Mouse (Mus musculus) CD4-positive, CD25-positive, alpha-beta regulatory T cell, adult 2 months (primary cell): ENCODE measurements around the gene Robo1.

Source experiments
- DNase-seq: peaks from one replicate; pipeline ENCODE4 v3.0.0-alpha.2; 2012; ENCODE audit warnings: low read depth, low spot score

Gene Robo1

DNA sequence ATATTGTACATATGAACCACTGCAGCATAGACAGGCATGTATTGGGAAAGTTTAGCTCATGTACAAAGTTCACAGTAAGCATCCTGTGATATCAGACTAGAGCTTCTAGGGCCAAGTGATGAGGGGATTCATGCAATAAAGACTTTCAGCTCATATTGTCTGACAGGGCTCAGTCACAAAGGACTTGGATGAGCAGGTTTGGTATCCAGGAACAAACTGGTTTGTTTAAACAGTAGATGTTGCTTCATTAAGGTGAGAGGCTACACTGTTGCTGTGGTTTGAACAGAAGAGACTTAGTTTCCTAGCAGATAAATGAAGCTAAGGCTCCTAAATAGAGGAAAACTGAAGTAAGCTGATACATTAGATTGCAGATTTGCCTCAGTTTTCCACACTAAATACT lies 626.8 kb downstream of the Robo1 start:
- no peak for DNase-seq

DNA sequence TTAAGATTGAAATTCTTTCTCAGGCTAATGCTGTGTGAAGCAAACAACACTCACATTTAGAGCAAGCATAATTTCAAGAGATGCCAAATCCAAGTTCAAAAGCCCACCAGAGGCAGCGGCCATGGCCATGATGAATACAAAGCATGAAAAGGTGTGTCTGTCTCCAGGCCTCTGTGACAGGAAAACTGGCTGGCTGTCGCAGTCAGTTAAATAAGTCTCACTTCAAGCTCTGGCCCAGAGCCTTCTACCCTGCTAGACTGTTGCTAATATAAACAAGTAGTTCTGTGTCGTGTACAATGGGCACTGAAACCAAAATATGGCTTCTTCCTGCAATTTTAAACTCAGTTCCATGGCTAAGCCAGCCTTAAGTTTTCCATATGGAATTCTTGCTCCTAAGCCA lies 629.1 kb downstream of the Robo1 start:
- DNase-seq, result no peak

GRCm38 (mm10) chr16:72939862-72940261 lies 631.8 kb downstream of the Robo1 start:
- no peak for DNase-seq

GRCm38 (mm10) chr16:72940786-72941185 lies 632.7 kb downstream of the Robo1 start:
- no peak for DNase-seq

GRCm38 (mm10) chr16:72944403-72944802 lies 636.3 kb downstream of the Robo1 start:
- no peak for DNase-seq

DNA sequence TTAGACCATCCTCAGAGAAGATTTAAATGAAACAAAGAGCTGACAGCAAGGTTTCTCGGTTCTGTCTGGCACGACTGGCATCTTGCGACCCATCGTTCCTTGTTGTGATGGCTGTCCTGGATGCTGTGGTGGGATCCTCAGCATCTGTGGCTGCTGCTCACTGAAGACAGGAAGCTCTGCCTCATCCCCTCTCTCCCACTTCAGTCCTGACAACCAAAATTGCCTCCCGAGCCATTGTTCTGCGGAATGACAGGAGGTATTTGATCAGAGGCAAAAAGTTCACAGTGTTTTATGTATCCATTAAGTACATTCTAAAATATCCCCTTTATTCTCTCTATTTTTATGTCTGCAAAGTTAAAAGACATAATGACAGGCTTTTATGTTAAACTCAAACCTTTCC lies 643.9 kb downstream of the Robo1 start:
- DNase-seq, result no peak

DNA sequence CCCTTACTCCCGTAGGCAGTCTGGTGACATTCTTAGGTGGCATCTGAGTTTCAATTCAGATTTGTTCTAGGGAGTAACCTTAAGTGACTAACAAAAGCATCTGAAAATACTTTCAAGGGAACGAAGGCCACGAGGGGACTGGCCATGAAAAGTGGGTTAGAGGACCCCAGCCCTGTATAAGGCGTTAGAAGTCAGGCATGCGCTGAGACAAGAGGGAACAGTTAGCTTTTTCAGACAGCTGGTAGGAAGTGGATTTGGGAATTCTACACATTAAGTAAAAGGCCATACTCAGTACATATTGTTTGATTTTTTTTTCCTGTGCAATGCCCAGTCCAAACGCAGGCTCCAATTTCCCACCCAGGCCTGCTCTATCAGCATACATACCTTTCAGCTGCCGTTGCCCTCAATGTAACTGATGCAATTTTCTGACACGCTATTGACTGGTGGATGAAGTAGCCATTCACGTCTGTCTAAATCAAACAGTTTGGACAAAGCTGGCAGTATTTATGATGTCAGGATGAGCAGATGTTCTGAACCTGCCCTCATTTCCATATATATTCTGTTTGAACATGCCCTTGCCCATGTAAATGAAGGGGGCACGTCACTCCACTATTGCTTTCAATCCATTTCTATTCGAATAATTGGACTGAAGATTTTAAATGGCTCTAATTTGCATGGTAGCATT lies 651.1 kb downstream of the Robo1 start:
- no peak for DNase-seq

GRCm38 (mm10) chr16:72959823-72960222 lies 651.7 kb downstream of the Robo1 start:
- no peak for DNase-seq

DNA sequence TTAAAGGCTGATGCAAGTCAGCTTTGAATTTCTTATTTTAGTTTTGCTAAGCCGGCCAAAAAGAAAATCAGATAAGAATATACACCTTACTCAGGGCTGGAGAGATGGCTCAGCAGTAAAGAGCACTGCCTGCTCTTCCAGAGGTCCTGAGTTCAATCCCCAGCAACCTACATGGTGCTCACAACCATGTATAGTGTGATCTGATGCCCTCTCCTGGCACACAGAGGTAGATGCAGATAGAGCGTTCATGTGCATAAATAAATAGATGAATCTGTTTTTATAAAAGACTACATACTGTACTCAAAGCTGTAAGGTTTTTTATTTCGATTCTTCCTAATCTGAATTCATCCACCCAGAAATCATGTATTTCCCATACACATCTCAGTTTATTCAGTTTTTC lies 655.7 kb downstream of the Robo1 start:
- DNase-seq, result no peak

DNA sequence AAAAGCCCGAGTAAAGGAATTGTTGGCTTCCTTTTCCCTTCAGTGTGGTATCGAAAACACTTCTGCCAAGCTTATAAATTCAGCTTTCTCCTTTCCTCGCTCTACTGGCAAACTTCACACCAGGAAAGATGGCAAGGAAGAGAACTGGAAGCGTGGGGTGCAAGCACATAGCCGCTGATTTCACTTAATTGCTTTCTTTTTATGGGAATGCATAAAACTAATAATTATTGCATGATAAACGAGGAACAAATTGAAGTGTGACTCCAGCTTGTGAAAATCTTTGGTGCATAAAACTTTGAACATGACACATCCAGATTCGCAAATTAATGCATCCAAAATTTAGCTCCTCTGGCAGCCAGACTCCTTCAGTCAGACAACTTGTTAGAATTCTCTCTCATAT lies 659.4 kb downstream of the Robo1 start:
- no peak for DNase-seq

- no peak for DNase-seq
These were observed 661.9 kb downstream of the Robo1 start for GRCm38 (mm10) chr16:72969990-72970389.

DNA sequence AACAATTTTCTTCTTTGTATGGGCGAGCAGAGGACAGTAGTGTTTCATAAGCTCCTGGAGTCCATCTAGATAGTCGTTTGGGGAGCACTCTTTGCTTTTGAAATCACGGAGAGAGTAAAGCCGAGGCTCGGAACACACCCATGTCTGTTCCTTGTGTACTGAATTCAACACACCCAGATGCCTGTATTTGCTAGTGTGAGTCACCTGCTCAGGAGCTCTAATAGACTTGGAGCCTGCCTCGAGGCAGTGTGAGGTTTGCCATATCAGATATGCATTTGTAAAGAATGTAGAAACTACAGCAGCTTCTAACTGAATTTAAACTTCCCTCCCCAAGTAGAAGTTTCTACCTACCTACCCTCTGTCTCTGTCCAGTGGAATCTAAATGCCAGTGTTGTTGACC lies 665.6 kb downstream of the Robo1 start:
- no peak for DNase-seq

- DNase-seq, result no peak
These were observed 666.6 kb downstream of the Robo1 start for GRCm38 (mm10) chr16:72974681-72975080.

DNA sequence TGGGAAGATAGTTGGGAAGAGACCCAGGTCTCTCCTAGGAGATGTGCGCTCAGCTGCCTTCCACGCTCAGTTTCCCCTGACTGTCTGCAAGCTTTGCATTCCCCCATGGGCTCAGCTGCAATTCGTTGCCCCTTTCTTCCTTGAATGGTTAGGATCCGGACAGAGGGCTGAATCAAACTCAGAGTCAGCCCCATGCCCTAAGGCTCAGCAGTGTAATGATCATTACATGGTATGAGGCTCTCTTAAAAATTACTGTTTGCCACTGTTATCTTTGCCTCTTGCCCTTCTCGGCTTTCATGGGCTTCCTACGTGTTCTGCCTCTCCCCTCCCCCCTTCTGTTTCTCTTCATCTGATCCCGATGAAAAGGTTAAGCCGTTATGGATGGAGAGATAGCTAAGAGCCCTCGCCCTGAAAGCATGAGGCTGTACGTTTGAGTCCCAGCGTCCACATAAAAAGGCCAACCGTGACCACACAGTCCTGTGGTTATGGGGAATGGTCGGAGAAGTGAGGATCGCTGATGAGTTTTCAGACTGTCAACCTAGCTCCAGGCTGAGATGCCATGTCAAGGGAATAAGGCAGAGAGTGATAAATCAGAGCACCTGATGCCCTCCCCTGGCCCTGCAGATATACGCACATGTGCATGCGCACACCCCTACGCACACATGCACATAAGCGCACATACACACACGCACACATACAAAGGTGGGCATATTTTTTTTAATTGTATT lies 668.9 kb downstream of the Robo1 start:
- DNase-seq, result no peak

DNA sequence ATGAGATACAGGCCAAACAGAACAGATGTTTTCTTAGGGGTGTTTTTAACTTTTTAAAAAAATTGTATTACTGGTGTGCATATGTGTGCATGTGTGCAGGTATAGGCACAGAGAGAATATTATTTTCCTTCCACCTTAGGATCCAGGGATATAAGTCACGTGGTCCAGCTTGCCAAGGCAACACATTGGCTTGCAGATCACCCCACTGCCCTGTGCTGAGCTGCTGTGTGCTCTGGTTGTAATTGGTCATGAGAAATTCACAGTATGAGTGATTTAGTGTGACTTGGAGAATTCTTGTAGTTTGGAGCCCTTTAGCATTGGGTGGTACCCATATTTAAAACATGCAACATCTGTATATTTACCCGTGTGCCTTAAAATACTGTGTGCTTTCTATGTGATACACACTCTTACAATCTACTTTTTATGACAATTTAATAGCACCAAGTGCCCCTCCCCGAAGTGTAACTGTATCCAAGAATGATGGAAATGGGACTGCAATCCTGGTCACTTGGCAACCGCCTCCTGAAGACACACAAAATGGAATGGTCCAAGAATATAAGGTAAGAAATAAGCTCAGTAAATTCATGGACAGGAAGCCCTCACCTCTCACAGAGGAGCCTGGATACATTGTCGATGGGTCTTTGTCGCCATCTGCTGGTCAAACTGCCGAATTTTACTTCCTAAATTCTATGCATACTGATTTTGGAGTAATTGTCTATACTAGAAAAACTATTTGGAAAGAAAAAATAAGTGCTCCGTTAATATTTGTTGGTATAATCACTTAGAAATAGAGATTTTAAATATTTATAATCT lies 671.5 kb downstream of the Robo1 start:
- DNase-seq, result peak; percentile 52

GRCm38 (mm10) chr16:72990376-72991167 lies 682.5 kb downstream of the Robo1 start:
- DNase-seq, result no peak

- no peak for DNase-seq
These were observed 685.1 kb downstream of the Robo1 start for GRCm38 (mm10) chr16:72993189-72993588.

- DNase-seq, result no peak
These were observed 685.5 kb downstream of the Robo1 start for GRCm38 (mm10) chr16:72993594-72993993.

GRCm38 (mm10) chr16:72995251-72995954 lies 687.3 kb downstream of the Robo1 start:
- DNase-seq, result no peak

DNA sequence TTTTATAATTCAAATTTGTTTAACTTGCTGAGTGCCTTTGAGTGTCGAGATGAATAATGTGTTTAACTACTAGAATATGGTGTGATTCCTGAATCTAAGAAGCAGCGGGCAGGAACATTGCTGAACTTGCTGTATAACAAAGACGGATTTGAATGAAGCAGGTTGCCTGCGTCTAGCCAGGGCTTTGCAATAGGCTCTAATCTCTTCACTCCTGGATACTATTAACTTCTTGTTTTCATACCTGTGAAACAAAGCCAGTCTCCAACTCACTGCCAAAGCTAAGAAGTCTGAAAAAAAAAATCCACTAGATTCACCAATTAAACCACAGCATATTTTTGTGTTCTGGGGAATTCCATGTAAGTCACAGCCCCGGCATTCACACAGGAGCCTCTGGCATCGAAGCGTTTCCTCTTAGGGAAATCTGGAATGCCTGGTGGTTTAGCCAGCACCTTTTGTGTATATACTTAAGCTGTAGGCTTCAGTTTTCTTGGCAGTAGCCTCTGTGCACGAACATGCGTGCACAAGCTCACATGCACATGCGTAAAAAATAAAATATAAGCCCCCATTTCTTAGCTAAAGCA lies 687.9 kb downstream of the Robo1 start:
- no peak for DNase-seq

DNA sequence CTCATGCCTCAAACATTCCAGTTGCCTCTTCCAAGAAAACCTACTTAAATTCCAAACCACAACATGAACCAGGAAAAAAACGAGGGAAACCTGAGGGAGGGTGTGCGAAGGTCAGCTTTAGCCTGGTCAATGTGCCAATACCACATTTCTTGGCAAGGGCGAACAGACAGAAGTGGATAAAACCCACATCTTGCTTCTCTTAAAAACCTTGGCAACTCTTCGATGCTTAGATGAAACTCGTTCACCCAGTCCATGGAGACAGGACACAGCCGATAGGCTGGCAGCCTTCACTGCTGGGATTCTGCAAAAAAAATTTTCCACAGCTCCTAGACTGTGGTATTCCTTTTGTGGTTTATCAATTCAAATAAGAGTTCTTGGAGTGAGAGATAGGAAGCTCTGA lies 690.6 kb downstream of the Robo1 start:
- DNase-seq, result no peak
